Mouse (Mus musculus) embryo, embryonic 9.5 days (tissue): ENCODE measurements around the gene Nkapl.

Experiments
- DNase-seq: peaks from one replicate; pipeline ENCODE4 v3.0.0-alpha.2; 2017; ENCODE audit errors: extremely low spot score

The Nkapl gene

DNA sequence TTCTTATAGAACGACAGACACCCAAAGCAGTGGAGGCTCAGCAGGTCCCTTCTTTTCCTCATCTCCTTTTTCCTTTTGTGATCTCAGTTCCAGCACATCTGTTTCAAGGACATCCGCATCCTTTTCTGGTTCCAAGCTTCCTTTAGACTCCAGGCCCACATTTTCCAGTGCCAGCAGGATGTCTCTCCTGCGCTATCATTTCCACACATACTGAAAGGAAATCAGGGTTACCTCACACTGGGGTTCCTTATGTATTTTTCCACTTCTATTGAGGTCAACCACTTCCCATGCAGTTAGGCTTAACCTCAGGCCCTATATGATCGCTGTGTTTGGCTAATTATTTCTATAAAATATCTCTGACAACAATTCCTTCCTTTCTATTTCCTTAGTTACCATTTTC, 32.8 kb downstream of the Nkapl start:
- DNase-seq, result no peak

DNA sequence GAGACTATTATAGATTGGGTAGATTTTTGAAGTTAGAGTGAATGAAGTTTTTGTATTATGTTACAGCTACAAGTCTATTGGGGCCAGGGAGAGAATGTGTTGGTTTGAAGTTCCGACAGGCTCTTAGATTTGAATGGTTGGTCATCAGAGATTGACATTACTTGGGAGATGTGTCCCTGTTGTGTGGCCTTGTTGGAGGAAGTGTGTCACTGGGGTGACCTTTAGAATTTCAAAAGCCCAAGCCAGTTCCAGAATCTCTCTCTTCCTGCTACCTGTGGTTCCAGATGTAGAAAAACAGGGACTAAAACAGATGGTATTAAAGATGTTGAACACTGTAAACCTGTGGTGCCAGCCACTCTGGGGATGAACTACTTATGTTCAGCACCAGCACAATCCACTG, 40.7 kb downstream of the Nkapl start:
- no peak for DNase-seq

DNA sequence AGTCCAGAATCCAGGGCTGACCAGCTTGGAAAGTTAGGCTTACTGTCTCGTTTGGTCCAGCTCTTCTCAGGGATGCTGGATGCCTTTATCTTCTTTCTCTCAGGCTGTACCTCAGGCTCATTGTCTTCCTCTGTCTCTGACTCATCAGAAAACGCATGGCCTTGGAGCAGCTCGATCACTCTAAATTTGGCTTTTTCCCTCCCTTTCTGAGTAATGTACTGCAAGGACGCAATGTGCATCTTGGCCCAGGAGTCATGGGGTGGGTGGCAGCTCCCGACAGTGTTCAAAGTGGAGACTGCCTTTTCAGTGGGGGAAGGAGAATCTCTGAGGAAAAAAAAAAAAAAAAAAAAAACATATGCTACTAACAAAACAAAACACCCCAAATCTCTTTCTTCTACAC, 45.0 kb downstream of the Nkapl start:
- DNase-seq, result no peak

DNA sequence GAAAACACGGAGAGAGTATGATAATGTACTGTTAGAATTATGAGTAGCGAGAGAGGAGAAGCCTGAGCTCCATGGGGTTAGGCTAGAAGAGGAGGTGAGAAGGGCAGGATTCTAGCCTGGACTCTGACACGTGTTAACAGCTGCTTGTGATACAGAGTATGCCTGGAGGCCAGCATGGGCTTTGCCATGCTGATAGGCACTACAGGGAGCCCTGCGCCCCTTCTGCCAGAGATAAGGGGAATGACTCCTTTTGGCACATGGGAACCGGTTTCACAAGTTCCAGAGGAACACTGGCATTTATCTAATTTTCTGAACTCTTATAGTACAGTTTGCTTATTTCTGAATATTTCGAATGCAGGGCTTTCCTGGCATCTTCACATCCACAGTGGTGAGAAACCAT, 49.4 kb downstream of the Nkapl start:
- DNase-seq, result no peak

DNA sequence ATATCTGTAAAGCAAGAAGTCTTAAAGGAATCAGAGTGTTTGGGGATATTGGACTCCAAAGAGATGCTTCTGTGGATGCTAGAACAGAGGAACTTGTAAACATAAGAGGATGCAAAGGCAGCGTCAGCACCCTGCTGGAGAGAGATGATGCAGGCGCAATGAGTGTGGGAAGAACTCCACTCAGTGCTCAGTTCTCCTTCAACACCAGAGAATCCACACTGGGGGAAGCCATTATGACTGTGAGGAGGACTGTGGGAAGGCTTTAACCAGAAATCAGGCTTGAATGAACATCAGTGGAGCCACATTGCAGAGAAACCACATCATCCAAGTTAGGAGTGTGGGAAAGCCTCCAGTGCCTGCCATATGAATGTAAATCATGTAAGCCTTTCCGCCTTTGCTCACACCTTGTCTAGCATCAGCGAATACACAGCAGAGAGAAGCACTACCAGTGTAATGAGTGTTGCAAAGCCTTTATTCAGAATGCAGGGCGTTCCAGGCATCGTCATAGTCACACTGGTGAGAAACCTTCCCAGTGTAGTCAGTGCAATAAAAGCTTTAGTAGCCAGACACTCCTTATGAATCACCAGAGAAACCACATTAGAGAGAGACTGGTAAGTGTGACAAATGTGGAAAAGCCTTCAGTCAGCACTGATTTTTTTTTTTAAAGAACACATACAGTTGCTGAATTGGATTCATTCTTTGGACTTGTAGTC, 50.9 kb downstream of the Nkapl start:
- no peak for DNase-seq
